Mouse (Mus musculus) lung, postnatal 36 days (tissue): ENCODE results near the gene Cfi.

Experiments used
- DNase-seq: peaks from one replicate; pipeline ENCODE4 v3.0.0; 2022; ENCODE audit warnings: mixed read lengths

Gene Cfi

DNA sequence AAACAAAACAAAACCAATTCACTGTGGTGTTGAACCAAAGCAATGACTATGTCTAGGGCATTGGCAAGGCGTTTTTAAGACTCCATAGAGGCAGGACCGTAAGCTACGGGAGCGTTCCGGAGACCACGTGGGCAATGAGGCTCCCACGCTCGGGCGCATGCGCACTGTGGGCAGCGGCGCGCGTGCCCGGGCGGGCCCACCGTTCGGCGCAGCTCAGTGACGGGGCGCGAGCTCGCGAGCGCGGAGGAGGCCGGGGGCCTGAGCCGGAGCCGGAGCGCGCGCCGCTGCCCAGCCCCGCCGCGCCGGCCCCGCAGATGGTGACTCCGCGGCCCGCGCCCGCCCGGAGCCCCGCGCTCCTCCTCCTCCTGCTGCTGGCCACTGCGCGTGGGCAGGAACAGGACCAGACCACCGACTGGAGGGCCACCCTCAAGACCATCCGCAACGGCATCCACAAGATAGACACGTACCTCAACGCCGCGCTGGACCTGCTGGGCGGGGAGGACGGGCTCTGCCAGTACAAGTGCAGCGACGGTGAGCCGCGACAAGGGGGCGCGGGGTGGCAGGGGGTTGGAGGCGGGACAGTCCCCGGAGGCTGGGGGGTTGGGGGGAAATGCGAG, 42.8 kb downstream of the Cfi start, which contains the start of gene Pla2g12a:
Gene Pla2g12a (plus strand): TSS at position 202 of the 617 bp plus-strand sequence.
- peak; percentile 89 for DNase-seq

GRCm38 (mm10) chr3:129879131-129879757, 43.6 kb downstream of the Cfi start:
- peak; percentile 51 for DNase-seq

DNA sequence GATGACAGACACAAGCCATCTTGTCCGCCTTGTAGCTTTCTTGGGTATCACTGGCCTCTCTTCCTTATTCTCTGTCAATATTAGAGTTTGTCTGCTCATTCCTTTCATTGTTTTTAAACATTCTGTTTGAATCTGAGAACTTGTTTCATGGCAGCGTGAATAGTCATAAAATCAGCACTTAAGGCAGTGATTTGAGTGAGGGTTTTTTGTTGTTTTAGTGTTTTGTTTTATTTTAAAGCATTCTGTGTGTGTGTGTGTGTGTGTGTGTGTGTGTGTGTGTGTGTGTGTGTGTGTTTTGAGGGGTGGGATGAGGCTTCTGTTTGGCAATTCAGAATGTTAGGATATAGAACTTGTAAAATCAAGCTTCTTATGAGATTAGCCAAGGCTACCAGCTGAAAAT, 44.2 kb downstream of the Cfi start:
- DNase-seq: no peak

DNA sequence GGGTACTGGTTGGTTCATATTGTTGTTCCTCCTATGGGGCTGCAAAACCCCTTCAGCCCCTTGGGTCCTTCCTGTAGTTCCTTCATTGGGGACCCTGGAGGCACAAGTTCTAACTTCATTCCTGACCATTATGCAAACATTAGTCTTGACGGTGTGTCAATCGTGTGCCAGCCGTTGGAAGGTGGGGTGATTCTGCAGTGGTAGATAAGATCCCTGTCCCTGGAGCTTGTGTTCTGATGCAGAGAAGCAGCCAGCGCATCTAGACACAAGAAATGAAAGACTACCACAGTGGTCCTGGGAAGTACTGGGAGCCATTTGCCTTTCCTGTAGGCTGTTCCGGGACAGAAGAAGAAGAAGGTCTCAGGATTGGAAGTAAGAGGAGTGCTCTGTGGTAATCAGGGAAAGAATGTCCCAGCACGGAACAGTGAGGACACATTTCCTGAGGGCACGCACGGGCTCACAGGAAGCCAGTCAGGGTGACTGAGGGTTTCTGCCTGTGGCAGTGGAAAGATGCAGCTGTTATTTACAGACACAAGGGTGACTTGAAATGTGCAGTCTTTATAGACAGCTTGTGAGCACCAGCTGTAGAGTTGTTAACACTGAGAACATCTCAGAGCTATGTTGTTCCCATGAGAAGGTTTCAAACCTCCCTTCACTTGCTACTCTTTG, 45.4 kb downstream of the Cfi start:
- peak; percentile 12 for DNase-seq

- DNase-seq: no peak
These were observed 49.9 kb downstream of the Cfi start for GRCm38 (mm10) chr3:129885577-129885976.

- DNase-seq: no peak
These were observed 50.7 kb downstream of the Cfi start for GRCm38 (mm10) chr3:129886430-129886829.

DNA sequence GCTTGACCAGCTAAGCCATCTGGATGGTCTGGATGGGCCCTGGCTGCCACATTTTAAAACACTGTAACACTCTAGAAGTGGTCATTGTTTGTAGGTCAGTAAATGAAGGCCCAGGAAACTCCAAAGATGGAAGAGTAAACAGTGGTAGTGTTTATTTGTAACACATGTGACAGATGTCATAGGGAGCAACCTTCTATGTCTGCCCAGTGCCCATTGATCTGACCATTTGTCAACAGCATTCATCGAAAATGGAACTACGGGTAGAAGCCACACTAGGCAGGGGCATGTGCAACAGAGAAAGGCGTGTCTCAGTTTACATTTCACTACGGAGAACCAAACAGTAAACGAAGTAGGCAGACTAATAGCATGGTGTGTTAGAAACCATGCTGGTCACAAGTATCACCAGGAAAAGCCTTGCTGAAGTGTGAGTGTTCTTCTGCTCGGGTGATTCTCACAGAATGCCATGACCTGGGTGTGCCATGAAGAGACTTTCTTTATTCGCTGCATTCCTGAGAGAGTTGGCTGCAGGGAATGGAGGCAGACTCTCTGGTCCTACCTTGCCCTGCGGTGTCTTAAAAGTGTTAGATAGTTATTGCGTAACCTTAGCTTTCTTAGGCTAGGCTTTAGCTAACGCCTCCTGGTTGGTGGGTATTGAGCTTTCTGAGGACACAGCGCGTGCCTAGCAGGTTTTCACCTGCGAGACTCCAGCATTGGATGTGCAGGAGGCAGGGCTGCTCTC, 52.3 kb downstream of the Cfi start:
- no peak for DNase-seq

- DNase-seq: no peak
These were observed 56.3 kb downstream of the Cfi start for GRCm38 (mm10) chr3:129892003-129892402.

- no peak for DNase-seq
These were observed 57.5 kb downstream of the Cfi start for GRCm38 (mm10) chr3:129893143-129893542.

- no peak for DNase-seq
These were observed 60.9 kb downstream of the Cfi start for GRCm38 (mm10) chr3:129896591-129896990.

DNA sequence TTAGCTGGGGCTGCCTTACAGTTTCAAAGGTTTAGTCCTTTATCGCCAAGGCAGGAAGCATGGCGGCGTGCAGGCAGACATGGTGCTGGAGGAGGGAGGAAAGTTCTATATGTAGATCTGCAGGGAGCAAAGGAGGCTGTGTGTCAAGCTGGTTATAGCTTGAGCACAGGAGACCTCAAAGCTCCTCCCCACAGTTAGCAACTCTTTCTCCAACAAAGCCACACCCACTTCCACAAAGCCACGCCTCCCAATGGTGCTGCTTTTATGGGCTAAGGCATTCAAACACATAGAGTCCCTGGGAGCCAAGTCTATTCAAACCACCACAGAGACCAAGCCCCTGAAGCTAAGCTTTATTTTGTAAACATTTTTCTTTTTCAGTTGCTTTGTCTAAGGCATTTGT, 63.2 kb downstream of the Cfi start:
- peak; percentile 22 for DNase-seq

- DNase-seq: peak; percentile 92
These were observed 65.7 kb downstream of the Cfi start, which contains the start of gene Casp6 for GRCm38 (mm10) chr3:129901271-129901809. Gene Casp6, plus strand, starts transcription at chr3:129901425.

GRCm38 (mm10) chr3:129903369-129903768, 67.7 kb downstream of the Cfi start:
- no peak for DNase-seq

DNA sequence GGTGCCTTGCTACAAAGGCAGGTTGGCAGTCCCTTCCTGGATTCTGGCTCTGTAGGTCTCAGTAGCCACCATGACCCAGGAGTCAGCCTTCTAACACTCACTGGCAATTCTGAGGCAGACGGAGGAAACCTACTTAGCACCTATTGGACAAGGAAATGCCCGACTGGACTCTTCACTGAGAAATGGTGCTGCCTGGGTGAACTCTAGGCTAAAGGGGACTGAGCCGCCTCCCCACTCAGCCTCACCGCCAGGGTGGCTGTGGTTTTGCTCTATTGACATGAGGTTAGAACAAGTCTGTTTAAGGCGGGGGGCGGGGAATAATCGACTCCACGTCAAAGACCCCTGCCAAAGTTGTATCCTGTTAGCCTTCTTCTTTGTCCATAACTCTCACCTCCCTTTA, 68.2 kb downstream of the Cfi start:
- no peak for DNase-seq

GRCm38 (mm10) chr3:129904381-129905132, 68.9 kb downstream of the Cfi start:
- DNase-seq: peak; percentile 14

DNA sequence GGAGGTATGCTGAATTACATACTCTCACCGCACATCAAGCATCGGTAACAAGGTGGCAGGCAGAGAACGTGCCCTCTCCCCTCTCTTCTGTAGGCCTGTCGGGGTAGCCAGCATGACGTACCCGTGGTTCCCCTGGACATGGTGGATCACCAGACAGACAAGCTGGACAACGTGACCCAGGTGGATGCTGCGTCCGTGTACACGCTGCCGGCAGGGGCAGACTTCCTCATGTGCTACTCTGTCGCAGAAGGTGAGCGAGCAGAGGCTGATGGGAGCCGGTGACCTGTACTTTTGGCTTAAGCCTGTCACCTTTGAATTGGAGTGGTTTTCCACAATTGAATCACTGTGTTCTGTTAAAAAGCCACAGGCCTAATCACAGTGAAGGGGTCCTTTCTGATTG, 76.3 kb downstream of the Cfi start:
- DNase-seq: no peak

- no peak for DNase-seq
These were observed 77.6 kb downstream of the Cfi start for GRCm38 (mm10) chr3:129913241-129913640.

- no peak for DNase-seq
These were observed 81.7 kb downstream of the Cfi start for GRCm38 (mm10) chr3:129917424-129917823.

DNA sequence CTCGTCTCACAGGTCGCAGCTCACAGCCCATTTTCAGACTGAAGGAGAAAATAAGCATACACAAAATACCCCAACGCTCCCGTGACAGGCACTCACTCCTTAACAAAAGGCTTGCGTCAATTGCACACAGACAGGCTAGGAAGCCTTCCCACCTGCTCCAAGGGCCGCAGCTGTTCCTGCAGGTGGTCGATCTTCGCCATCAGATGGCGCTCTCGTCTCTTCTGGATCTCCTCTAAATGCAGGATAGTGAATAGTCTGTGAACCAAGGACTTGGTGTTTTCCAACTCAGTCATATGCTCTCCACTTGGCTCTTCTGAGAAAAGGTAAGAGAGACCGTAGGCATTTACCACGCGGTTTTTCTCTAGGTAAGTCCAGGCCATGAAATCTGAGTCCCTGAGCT, 82.8 kb downstream of the Cfi start:
- DNase-seq: peak; percentile 86

DNA sequence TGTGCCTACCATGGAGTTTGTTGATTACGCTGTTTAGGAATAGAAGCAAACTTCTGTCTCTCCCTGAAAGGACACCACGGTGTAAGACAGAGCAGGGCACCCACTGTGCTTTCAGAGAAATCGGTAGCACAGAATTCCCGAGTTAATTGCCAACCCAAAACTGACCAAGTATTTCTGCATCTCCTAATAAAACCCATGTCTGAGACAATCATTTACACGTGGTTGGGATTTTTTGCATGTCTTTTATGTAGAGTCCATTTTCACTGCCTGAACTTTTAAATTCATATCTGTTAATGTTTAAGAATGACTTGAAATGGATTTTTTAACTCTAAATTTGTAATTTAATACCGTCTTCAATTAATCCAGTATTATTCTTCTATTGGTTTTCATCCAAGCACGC, 87.9 kb downstream of the Cfi start:
- no peak for DNase-seq
